Mouse (Mus musculus) midbrain, embryonic 10.5 days (tissue): ENCODE results near the gene Miox. TPM values are rescaled to one million over a fixed set of nuclear protein-coding genes. Genes with fewer than 3 reads are reported as not detected.

ENCODE experiments used
- DNase-seq: peaks from one replicate; pipeline ENCODE4 v3.0.0-alpha.2; 2017; ENCODE audit warnings: low spot score
- H3K27ac ChIP-seq: fragments of 300-500 bp; sonication (generic); replicated peaks from 2 replicates; pipeline ENCODE4 v1.5.1; 2016; ENCODE audit warnings: mild to moderate bottlenecking
- H3K27me3 ChIP-seq: fragments of 300-500 bp; sonication (generic); 2 replicates; pipeline ENCODE4 v1.6.1; 2016; ENCODE audit warnings: low read depth, mild to moderate bottlenecking; ENCODE audit not compliant: poor library complexity, severe bottlenecking
- H3K36me3 ChIP-seq: fragments of 300-500 bp; sonication (generic); 2 replicates; pipeline ENCODE4 v1.6.1; 2016; ENCODE audit warnings: mild to moderate bottlenecking, moderate library complexity
- H3K4me1 ChIP-seq: fragments of 300-500 bp; sonication (generic); 2 replicates; pipeline ENCODE4 v1.6.1; 2016
- H3K4me3 ChIP-seq: fragments of 300-500 bp; sonication (generic); 2 replicates; pipeline ENCODE4 v1.5.1; 2016; ENCODE audit warnings: mild to moderate bottlenecking, moderate library complexity
- H3K9me3 ChIP-seq: fragments of 300-500 bp; sonication (generic); replicated peaks from 2 replicates; pipeline ENCODE4 v1.6.1; 2016; ENCODE audit warnings: mild to moderate bottlenecking
- WGBS: fragments of 180-500 bp; shearing (Covaris S2); methylation state at CpG from one replicate; pipeline ENCODE4 v1.1.7; 2016; 5-methylcytosine and 5-hydroxymethylcytosine counted together
- polyA plus RNA-seq: library from polyadenylated mRNA; unstranded; fragments of >200 nt; fragmentation: Nextera tagmentation; extraction: Ambion mirVana; gene quantifications from 2 replicates; pipeline ENCODE4 v1.2.1, GENCODE M21; 2016

The Miox gene
- polyA plus RNA-seq, 1 experiment from 2014 or later: not detected

- Histone ChIP-seq H3K27ac (no peak overlapping the region), H3K4me1 (peaks cover 26% of the 10 kb centered on the region), H3K9me3 (no peaks in the 10 kb centered on the region), H3K4me3 (peak overlapping the region; percentile 88), H3K27me3 (no peaks in the 10 kb centered on the region), H3K36me3 (peaks cover 63% of the 10 kb centered on the region)
- DNase-seq: no peak
- 95% methylated on average over 16 of the region's 16 CpGs for WGBS
Measured at GRCm38 (mm10) chr15:89353837-89354236, 19.6 kb downstream of the Miox start.

GRCm38 (mm10) chr15:89354455-89354854, 20.3 kb downstream of the Miox start:
- no peaks in the 10 kb centered on the region for H3K27me3 ChIP-seq
- peak overlapping the region; percentile 88 for H3K4me3 ChIP-seq
- H3K4me1 ChIP-seq: peaks cover 26% of the 10 kb centered on the region
- H3K36me3 ChIP-seq: peaks cover 68% of the 10 kb centered on the region
- no peak for DNase-seq
- 85% methylated on average over 7 of the region's 7 CpGs for WGBS
- H3K27ac ChIP-seq: peak overlapping the region; percentile 94
- no peaks in the 10 kb centered on the region for H3K9me3 ChIP-seq

- Histone ChIP-seq H3K9me3 (no peaks in the 10 kb centered on the region), H3K27ac (peak within 1 kb of the TSS; percentile 94), H3K4me1 (peaks cover 26% of the 10 kb centered on the region), H3K36me3 (peaks cover 68% of the 10 kb centered on the region), H3K27me3 (no peaks in the 10 kb centered on the region), H3K4me3 (peak within 1 kb of the TSS; percentile 88)
- under 1% methylated on average over 64 of the region's 64 CpGs for WGBS
- DNase-seq: peak; percentile 98
Measured at GRCm38 (mm10) chr15:89355241-89356187, 21.3 kb downstream of the Miox start, which contains the start of the genes Lmf2 and Ncaph2. Gene Lmf2 (minus strand): TSS chr15:89355659. Gene Ncaph2 (plus strand): TSS chr15:89355719.

GRCm38 (mm10) chr15:89356372-89356771, 22.2 kb downstream of the Miox start:
- Histone ChIP-seq H3K27me3 (no peaks in the 10 kb centered on the region), H3K36me3 (peaks cover 68% of the 10 kb centered on the region)

GRCm38 (mm10) chr15:89358784-89359183, 24.6 kb downstream of the Miox start:
- Histone ChIP-seq H3K27ac (no peak overlapping the region), H3K4me1 (peaks cover 22% of the 10 kb centered on the region), H3K36me3 (peaks cover 68% of the 10 kb centered on the region), H3K4me3 (no peak overlapping the region), H3K9me3 (no peaks in the 10 kb centered on the region), H3K27me3 (no peaks in the 10 kb centered on the region)
- WGBS: 94% methylated on average over 3 of the region's 3 CpGs
- no peak for DNase-seq

More at GRCm38 (mm10) chr15:89356372-89356771, 22.2 kb downstream of the Miox start:
- no peaks in the 10 kb centered on the region for H3K9me3 ChIP-seq
- peak; percentile 88 for DNase-seq
- H3K4me3 ChIP-seq: peak overlapping the region; percentile 88
- WGBS: 0% methylated on average over 15 of the region's 15 CpGs
- H3K27ac ChIP-seq: peak overlapping the region; percentile 94
- H3K4me1 ChIP-seq: peaks cover 26% of the 10 kb centered on the region

GRCm38 (mm10) chr15:89363051-89363450, 28.9 kb downstream of the Miox start:
- H3K36me3 ChIP-seq: peaks cover 97% of the 10 kb centered on the region
- WGBS: 93% methylated on average over 7 of the region's 7 CpGs
- no peaks in the 10 kb centered on the region for H3K4me1 ChIP-seq
- no peak overlapping the region for H3K4me3 ChIP-seq
- no peaks in the 10 kb centered on the region for H3K27me3 ChIP-seq
- no peak overlapping the region for H3K27ac ChIP-seq
- no peak for DNase-seq
- no peaks in the 10 kb centered on the region for H3K9me3 ChIP-seq

GRCm38 (mm10) chr15:89365141-89365551, 30.9 kb downstream of the Miox start:
- WGBS: 85% methylated on average over 4 of the region's 4 CpGs
- Histone ChIP-seq H3K36me3 (peaks cover 100% of the 10 kb centered on the region), H3K27ac (no peak overlapping the region), H3K9me3 (no peaks in the 10 kb centered on the region), H3K4me3 (no peak overlapping the region), H3K4me1 (no peaks in the 10 kb centered on the region), H3K27me3 (no peaks in the 10 kb centered on the region)
- DNase-seq: no peak

GRCm38 (mm10) chr15:89372068-89372467, 37.9 kb downstream of the Miox start:
- peaks cover 27% of the 10 kb centered on the region for H3K4me1 ChIP-seq
- no peak overlapping the region for H3K27ac ChIP-seq
- H3K4me3 ChIP-seq: no peak overlapping the region; the same call in 1 of the 2 replicates
- WGBS: 91% methylated on average over 13 of the region's 13 CpGs
- DNase-seq: no peak
- H3K36me3 ChIP-seq: peaks cover 59% of the 10 kb centered on the region
- H3K27me3 ChIP-seq: peaks cover 24% of the 10 kb centered on the region
- H3K9me3 ChIP-seq: no peaks in the 10 kb centered on the region

GRCm38 (mm10) chr15:89372536-89372935, 38.3 kb downstream of the Miox start:
- no peaks in the 10 kb centered on the region for H3K9me3 ChIP-seq
- H3K27me3 ChIP-seq: peaks cover 29% of the 10 kb centered on the region
- WGBS: 87% methylated on average over 7 of the region's 7 CpGs
- H3K27ac ChIP-seq: peak overlapping the region; percentile 95
- peaks cover 55% of the 10 kb centered on the region for H3K36me3 ChIP-seq
- no peak for DNase-seq
- H3K4me1 ChIP-seq: peaks cover 31% of the 10 kb centered on the region
- H3K4me3 ChIP-seq: peak overlapping the region; percentile 76

GRCm38 (mm10) chr15:89373027-89373761, 39.0 kb downstream of the Miox start:
- H3K4me3 ChIP-seq: peak overlapping the region; percentile 76
- H3K9me3 ChIP-seq: no peaks in the 10 kb centered on the region
- peaks cover 48% of the 10 kb centered on the region for H3K36me3 ChIP-seq
- peaks cover 35% of the 10 kb centered on the region for H3K27me3 ChIP-seq
- H3K27ac ChIP-seq: peak overlapping the region; percentile 95
- WGBS: 3% methylated on average over 35 of the region's 35 CpGs
- peaks cover 38% of the 10 kb centered on the region for H3K4me1 ChIP-seq
- peak; percentile 77 for DNase-seq

GRCm38 (mm10) chr15:89373762-89374248, 39.6 kb downstream of the Miox start, which contains the start of gene Sco2:
Gene Sco2 (minus strand): TSS chr15:89373846.
- no peaks in the 10 kb centered on the region for H3K9me3 ChIP-seq
- peak within 1 kb of the TSS; percentile 95 for H3K27ac ChIP-seq
- peaks cover 41% of the 10 kb centered on the region for H3K27me3 ChIP-seq
- WGBS: under 1% methylated on average over 42 of the region's 42 CpGs
- peaks cover 44% of the 10 kb centered on the region for H3K4me1 ChIP-seq
- peaks cover 42% of the 10 kb centered on the region for H3K36me3 ChIP-seq
- H3K4me3 ChIP-seq: peak within 1 kb of the TSS; percentile 76
- DNase-seq: peak; percentile 96

GRCm38 (mm10) chr15:89374340-89374739, 40.1 kb downstream of the Miox start:
- peaks cover 47% of the 10 kb centered on the region for H3K27me3 ChIP-seq
- H3K4me1 ChIP-seq: peaks cover 49% of the 10 kb centered on the region
- 49% methylated on average over 9 of the region's 9 CpGs for WGBS
- no peaks in the 10 kb centered on the region for H3K9me3 ChIP-seq
- H3K4me3 ChIP-seq: peak overlapping the region; percentile 76
- peak overlapping the region; percentile 95 for H3K27ac ChIP-seq
- H3K36me3 ChIP-seq: peaks cover 37% of the 10 kb centered on the region
- DNase-seq: no peak
